Mouse (Mus musculus) bone marrow macrophage, adult 2 months (primary cell): ENCODE measurements around the gene Mbd6.

ENCODE experiments used
- CTCF ChIP-seq: IDR thresholded peaks from 2 replicates; pipeline ENCODE4 v1.5.1; 2012; ENCODE audit warnings: low read depth, mild to moderate bottlenecking, low read length, moderate library complexity
- POLR2A ChIP-seq: IDR thresholded peaks from 2 replicates; pipeline ENCODE4 v1.6.1; 2012; ENCODE audit warnings: mild to moderate bottlenecking, low read depth, low read length, borderline replicate concordance

DNA sequence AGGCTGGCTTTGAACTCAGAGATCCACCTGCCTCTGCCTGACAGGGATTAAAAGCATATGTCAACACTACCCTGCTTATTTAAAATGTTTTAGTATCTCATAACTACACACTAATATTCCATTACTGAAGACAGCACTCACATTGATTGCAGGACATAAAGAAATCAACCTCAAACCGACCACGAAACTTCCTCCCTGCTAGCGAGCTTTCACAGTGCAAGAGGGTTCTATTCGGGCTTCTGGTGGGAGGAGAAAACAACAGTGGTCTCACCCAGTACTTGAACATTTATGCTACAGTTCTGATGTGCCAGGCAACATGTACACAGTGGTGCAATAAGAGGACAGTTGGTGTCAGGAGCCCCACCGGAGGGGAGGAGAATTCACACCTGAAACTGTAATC lies 38.0 kb downstream of the Mbd6 start:
- no peak for TF ChIP-seq POLR2A
- TF ChIP-seq CTCF = no peak
